Mouse (Mus musculus) ES-E14 (cell line): ENCODE measurements around the gene Pacrg.

Source experiments
- CHD2 ChIP-seq: IDR thresholded peaks from 2 replicates; pipeline ENCODE4 v1.6.1; 2014; ENCODE audit warnings: mild to moderate bottlenecking, low read depth, low read length, inconsistent platforms
- HCFC1 ChIP-seq: IDR thresholded peaks from 2 replicates; pipeline ENCODE4 v1.6.1; 2012; ENCODE audit warnings: low read length, inconsistent platforms, borderline replicate concordance; ENCODE audit not compliant: insufficient read depth
- MAFK ChIP-seq: IDR thresholded peaks from 2 replicates; pipeline ENCODE4 v1.6.1; 2014; ENCODE audit warnings: mild to moderate bottlenecking, low read depth, low read length, inconsistent platforms; ENCODE audit not compliant: insufficient read depth
- ZC3H11A ChIP-seq: IDR thresholded peaks from 2 replicates; pipeline ENCODE4 v1.6.1; 2012; ENCODE audit warnings: low read depth, mild to moderate bottlenecking, inconsistent platforms, low read length, borderline replicate concordance
- ZNF384 ChIP-seq: IDR thresholded peaks from 2 replicates; pipeline ENCODE4 v1.6.1; 2012; ENCODE audit warnings: low read depth, low read length, inconsistent platforms

GRCm38 (mm10) chr17:10467102-10467501 lies 373.0 kb downstream of the Pacrg start:
- no peak for TF ChIP-seq ZC3H11A
- no peak for TF ChIP-seq CHD2
- no peak for TF ChIP-seq HCFC1
- TF ChIP-seq MAFK = no peak
- no peak for TF ChIP-seq ZNF384
